Mouse (Mus musculus): ENCODE data around the gene Baz1a.

DNA sequence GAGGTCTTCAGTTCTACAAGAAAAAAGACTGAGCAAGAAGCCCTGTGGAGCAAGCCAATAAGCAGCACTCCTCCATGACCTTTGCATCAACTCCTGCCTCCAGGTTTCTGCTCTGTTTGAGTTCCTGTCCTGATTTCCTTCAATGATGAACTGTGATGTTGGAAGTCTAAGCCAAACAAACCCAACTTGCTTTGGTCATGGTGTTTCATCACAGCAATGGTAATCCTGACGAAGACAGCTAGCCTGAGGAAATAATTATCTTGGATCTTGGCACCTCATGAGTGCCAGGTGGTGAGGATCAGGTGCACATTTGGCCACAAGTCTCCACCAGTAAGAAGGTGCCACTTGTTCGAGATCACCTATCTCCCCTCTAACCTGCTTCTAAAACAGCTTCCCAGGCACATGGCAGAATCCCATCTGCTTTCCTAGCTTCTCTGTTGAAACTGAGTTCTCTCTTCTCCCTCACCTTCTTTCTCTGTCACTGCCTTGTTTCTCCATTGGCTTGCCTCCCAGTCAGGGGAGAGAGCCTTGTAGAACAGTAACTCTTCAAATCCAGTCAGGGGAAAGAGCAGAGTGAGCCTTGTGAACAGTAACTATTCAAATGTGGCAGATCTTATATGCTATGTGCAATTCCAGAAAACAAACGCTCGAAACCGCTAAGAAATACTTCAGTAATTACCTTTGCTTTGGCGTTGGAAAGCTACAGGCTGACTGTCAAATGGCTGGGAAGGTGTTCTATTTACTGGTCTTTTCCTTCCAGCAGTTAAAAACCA is at the start of gene Baz1a:
- no peak for TF ChIP-seq CTCF (IDR thresholded peaks at IDR 0.05; ENCODE audit: low read depth, low read length)
- TF ChIP-seq POLR2A (IDR thresholded peaks at IDR 0.05; ENCODE audit: insufficient read depth, low read length), result no peak
- no peak for TF ChIP-seq EP300 (IDR thresholded peaks at IDR 0.05; ENCODE audit: insufficient read depth, low read depth, low read length)

Measured in ES-Bruce4 (cell line).